Mouse (Mus musculus): ENCODE results near the gene Col4a5. TPM values are rescaled to one million over a fixed set of nuclear protein-coding genes. Genes with fewer than 3 reads are reported as not detected.

Col4a5 gene
- total RNA-seq (2022) = 1 to 10 TPM; 2.8 to 3.7 (median 3.4) TPM

GRCm38 (mm10) chrX:141475110-141475509 lies at the start of gene Col4a5:
Gene Col4a5, plus strand, starts transcription at chrX:141475385.
- peak; percentile 3 for DNase-seq (ENCODE audit: low spot score in 2 of 2)

- no peak for DNase-seq (ENCODE audit: low spot score in 2 of 2)
Measured at GRCm38 (mm10) chrX:141436780-141437179, 38.4 kb upstream of the Col4a5 start.

- DNase-seq (ENCODE audit: low spot score in 2 of 2) = no peak
Measured at GRCm38 (mm10) chrX:141439423-141439822, 35.8 kb upstream of the Col4a5 start.

GRCm38 (mm10) chrX:141447936-141448335 lies 27.2 kb upstream of the Col4a5 start:
- DNase-seq (ENCODE audit: low spot score in 2 of 2) = no peak

- DNase-seq (ENCODE audit: low spot score in 2 of 2) = no peak
Measured at GRCm38 (mm10) chrX:141473470-141474302, 1.5 kb upstream of the Col4a5 start, which contains the start of gene Col4a6. Gene Col4a6, minus strand, starts transcription at chrX:141474076.

- DNase-seq (ENCODE audit: low spot score in 2 of 2) = no peak
Measured at GRCm38 (mm10) chrX:141475566-141476327, 562 bp downstream of the Col4a5 start.

- DNase-seq (ENCODE audit: low spot score in 2 of 2) = no peak
Measured at GRCm38 (mm10) chrX:141494545-141494944, 19.4 kb downstream of the Col4a5 start.

GRCm38 (mm10) chrX:141503125-141503524 lies 27.9 kb downstream of the Col4a5 start:
- DNase-seq (ENCODE audit: low spot score in 2 of 2) = no peak

- no peak for DNase-seq (ENCODE audit: low spot score in 2 of 2)
Measured at GRCm38 (mm10) chrX:141533447-141533846, 58.3 kb downstream of the Col4a5 start.

- no peak for DNase-seq (ENCODE audit: low spot score in 2 of 2)
Measured at GRCm38 (mm10) chrX:141547471-141547870, 72.3 kb downstream of the Col4a5 start.

GRCm38 (mm10) chrX:141590242-141590641 lies 115.1 kb downstream of the Col4a5 start:
- DNase-seq (ENCODE audit: low spot score in 2 of 2) = no peak

- no peak for DNase-seq (ENCODE audit: low spot score in 2 of 2)
Measured at GRCm38 (mm10) chrX:141721725-141722124, 246.5 kb downstream of the Col4a5 start.

GRCm38 (mm10) chrX:141723936-141724335 lies 248.8 kb downstream of the Col4a5 start:
- no peak for DNase-seq (ENCODE audit: low spot score in 2 of 2)

GRCm38 (mm10) chrX:141724391-141724891 lies 249.3 kb downstream of the Col4a5 start:
- no peak for DNase-seq (ENCODE audit: low spot score in 2 of 2)

- no peak for DNase-seq (ENCODE audit: low spot score in 2 of 2)
Measured at GRCm38 (mm10) chrX:141724937-141725918, 250.0 kb downstream of the Col4a5 start, which contains the start of gene Irs4. Gene Irs4, minus strand, starts transcription at chrX:141725263.

GRCm38 (mm10) chrX:141729570-141729969 lies 254.4 kb downstream of the Col4a5 start:
- DNase-seq (ENCODE audit: low spot score in 2 of 2) = no peak

Other genes with a start within 250 kb of the Col4a5 start
- 1 to 10 TPM in 3 of 4 experiments, under 1 TPM in 1; 0.95 to 1.8 (median 1.3) TPM for gene Col4a6, start 1.3 kb upstream of the Col4a5 start, total RNA-seq (2022)
- gene Irs4, start 249.9 kb downstream of the Col4a5 start, total RNA-seq (2022) = under 1 TPM; 0.11 to 0.27 (median 0.24) TPM